Mouse (Mus musculus) testis, postnatal 10 days (tissue): ENCODE data around the gene Dhx40.
A peak's percentile ranks its signal among the peaks of the same experiment; 100 is the strongest.

Experiments
- DNase-seq: peaks from one replicate; pipeline ENCODE4 v3.0.0; 2021; ENCODE audit warnings: low spot score

The Dhx40 gene

GRCm38 (mm10) chr11:86807505-86807989 lies at the start of gene Dhx40:
TSS of gene Dhx40 (minus strand) at chr11:86807746.
- peak; percentile 97 for DNase-seq

- no peak for DNase-seq
Observed at GRCm38 (mm10) chr11:86855639-86856425, 48.3 kb upstream of the Dhx40 start.

- no peak for DNase-seq
Observed at GRCm38 (mm10) chr11:86853081-86853480, 45.5 kb upstream of the Dhx40 start.

GRCm38 (mm10) chr11:86852534-86853054 lies 45.0 kb upstream of the Dhx40 start:
- no peak for DNase-seq

- no peak for DNase-seq
Observed at GRCm38 (mm10) chr11:86851714-86852533, 44.4 kb upstream of the Dhx40 start.

- DNase-seq = no peak
Observed at GRCm38 (mm10) chr11:86851234-86851671, 43.7 kb upstream of the Dhx40 start.

- no peak for DNase-seq
Observed at GRCm38 (mm10) chr11:86843831-86844230, 36.3 kb upstream of the Dhx40 start.

- DNase-seq = no peak
Observed at GRCm38 (mm10) chr11:86841261-86841660, 33.7 kb upstream of the Dhx40 start.

- DNase-seq = peak; percentile 66
Observed at GRCm38 (mm10) chr11:86840511-86841154, 33.1 kb upstream of the Dhx40 start.

GRCm38 (mm10) chr11:86839716-86840447 lies 32.3 kb upstream of the Dhx40 start:
- DNase-seq = no peak

GRCm38 (mm10) chr11:86838792-86839191 lies 31.2 kb upstream of the Dhx40 start:
- no peak for DNase-seq

- DNase-seq = peak; percentile 85
Observed at GRCm38 (mm10) chr11:86836366-86836765, 28.8 kb upstream of the Dhx40 start.

GRCm38 (mm10) chr11:86834628-86835338 lies 27.2 kb upstream of the Dhx40 start:
- DNase-seq = no peak

- DNase-seq = no peak
Observed at GRCm38 (mm10) chr11:86834050-86834449, 26.5 kb upstream of the Dhx40 start.

- no peak for DNase-seq
Observed at GRCm38 (mm10) chr11:86833153-86833552, 25.6 kb upstream of the Dhx40 start.

- DNase-seq = no peak
Observed at GRCm38 (mm10) chr11:86828396-86828795, 20.9 kb upstream of the Dhx40 start.

- DNase-seq = no peak
Observed at GRCm38 (mm10) chr11:86827476-86828245, 20.1 kb upstream of the Dhx40 start.

- DNase-seq = no peak
Observed at GRCm38 (mm10) chr11:86824433-86824832, 16.9 kb upstream of the Dhx40 start.

GRCm38 (mm10) chr11:86822531-86822930 lies 15.0 kb upstream of the Dhx40 start:
- no peak for DNase-seq

GRCm38 (mm10) chr11:86819536-86819935 lies 12.0 kb upstream of the Dhx40 start:
- no peak for DNase-seq
